Mouse (Mus musculus): Measurements from ENCODE around the gene Nufip2. TPM values are rescaled to one million over a fixed set of nuclear protein-coding genes. Genes with fewer than 3 reads are reported as not detected.

The Nufip2 gene
- polyA plus RNA-seq, 1 experiment: 8.0 TPM

DNA sequence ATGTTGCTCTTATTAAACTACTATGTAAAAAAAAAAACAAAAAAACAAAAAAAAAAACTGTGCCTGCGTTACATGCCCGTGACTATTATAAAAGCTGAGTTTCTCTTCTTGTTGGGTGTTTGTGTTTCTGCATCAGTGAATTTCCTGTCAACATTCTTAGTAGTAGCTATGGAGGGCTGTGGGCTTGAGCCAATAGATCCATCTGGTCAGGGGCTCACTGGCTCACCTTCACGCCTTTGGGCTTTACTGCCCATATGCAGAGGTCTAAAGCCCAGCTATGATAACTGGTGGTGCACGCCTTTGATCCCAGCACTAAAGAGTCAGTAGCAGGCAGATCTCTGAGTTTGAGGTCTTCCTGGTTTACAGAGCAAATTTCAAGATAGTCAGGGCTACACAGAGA is 83.5 kb downstream of the Nufip2 start:
- Histone ChIP-seq H3K4me1 (peaks cover 88% of the 10 kb centered on the region), H3K36me3 (replicated peaks; ENCODE audit: low read length) (peaks cover 7% of the 10 kb centered on the region), H3K4me3 (replicated peaks) (no peak overlapping the region), H3K27me3 (replicated peaks) (no peaks in the 10 kb centered on the region), H3K9me3 (no peaks in the 10 kb centered on the region)
- TF ChIP-seq FLI1 (IDR thresholded peaks at IDR 0.05; ENCODE audit: low read length) (no peak), GATA1 (IDR thresholded peaks at IDR 0.05; ENCODE audit: borderline replicate concordance, low read length) (no peak)

DNA sequence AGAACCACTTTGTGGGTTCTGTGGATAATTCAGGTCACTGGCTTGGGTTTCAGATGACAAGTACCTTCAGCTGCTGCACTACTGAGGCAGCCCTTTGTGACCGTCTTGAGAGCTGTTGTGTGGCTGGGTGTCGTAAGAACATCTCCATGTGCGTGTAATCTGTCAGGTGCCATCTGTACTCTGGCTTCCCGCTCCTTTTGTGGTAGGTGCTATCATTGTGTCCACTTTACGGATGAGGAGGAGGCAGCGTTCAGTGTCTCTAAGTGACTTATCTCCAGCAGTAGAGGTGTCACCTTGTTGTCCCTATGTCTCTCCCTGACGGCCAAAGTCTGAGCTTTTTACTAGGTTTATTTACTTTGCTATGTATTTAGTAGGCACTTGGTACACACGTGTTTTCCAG is 84.4 kb downstream of the Nufip2 start:
- TF ChIP-seq GATA1 (IDR thresholded peaks at IDR 0.05; ENCODE audit: borderline replicate concordance, low read length) (no peak), FLI1 (IDR thresholded peaks at IDR 0.05; ENCODE audit: low read length) (no peak)
- no peaks in the 10 kb centered on the region for H3K27me3 ChIP-seq (replicated peaks)
- peak overlapping the region; percentile 28 for H3K4me3 ChIP-seq (replicated peaks)
- H3K9me3 ChIP-seq: no peaks in the 10 kb centered on the region
- peaks cover 8% of the 10 kb centered on the region for H3K36me3 ChIP-seq (replicated peaks; ENCODE audit: low read length)
- H3K4me1 ChIP-seq: peaks cover 79% of the 10 kb centered on the region

DNA sequence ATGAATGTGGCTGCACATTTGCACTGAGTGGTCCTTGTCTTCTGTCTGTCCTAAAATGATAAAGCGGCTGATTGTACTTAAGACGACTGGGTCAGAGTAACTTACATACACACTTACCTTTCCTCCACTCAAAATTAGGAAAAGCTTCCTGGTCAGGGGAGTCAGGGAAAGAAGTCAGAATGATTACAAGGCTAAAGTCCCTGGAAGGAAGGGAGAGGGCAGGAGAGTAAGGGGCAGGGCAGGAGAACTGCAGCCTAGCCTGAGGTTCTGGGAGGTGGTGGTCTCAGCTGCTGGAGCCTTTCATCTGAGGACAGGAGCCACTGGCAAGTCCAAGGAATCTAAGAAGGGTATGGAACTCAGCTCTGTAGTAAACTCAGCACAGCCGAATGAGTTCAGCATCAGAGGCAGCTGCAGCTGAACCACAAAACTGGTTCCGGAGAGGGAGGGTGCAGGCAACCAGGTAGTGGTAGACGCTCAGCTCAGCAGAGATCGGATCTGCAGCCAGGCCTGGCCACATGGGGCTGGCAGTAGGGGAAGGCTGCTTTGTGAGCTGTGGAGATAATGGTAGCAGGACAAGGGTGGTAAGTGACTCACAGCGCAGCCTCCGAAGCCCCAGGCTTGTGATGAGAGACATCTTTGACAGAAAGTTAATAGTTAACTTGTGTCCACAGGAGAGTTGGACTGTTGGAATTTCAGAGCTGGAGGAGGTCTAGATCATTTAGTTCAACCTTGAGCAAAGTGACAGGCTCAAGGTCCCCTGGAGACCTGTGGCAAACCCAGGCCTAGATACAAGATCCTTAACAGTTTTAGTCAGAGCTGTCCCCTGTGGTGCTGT is 86.1 kb downstream of the Nufip2 start:
- Histone ChIP-seq H3K4me1 (peaks cover 76% of the 10 kb centered on the region), H3K4me3 (replicated peaks) (peak overlapping the region; percentile 67), H3K9me3 (no peaks in the 10 kb centered on the region), H3K27me3 (replicated peaks) (no peaks in the 10 kb centered on the region), H3K36me3 (replicated peaks; ENCODE audit: low read length) (peaks cover 13% of the 10 kb centered on the region)
- TF ChIP-seq FLI1 (IDR thresholded peaks at IDR 0.05; ENCODE audit: low read length) (no peak), GATA1 (IDR thresholded peaks at IDR 0.05; ENCODE audit: borderline replicate concordance, low read length) (no peak)

DNA sequence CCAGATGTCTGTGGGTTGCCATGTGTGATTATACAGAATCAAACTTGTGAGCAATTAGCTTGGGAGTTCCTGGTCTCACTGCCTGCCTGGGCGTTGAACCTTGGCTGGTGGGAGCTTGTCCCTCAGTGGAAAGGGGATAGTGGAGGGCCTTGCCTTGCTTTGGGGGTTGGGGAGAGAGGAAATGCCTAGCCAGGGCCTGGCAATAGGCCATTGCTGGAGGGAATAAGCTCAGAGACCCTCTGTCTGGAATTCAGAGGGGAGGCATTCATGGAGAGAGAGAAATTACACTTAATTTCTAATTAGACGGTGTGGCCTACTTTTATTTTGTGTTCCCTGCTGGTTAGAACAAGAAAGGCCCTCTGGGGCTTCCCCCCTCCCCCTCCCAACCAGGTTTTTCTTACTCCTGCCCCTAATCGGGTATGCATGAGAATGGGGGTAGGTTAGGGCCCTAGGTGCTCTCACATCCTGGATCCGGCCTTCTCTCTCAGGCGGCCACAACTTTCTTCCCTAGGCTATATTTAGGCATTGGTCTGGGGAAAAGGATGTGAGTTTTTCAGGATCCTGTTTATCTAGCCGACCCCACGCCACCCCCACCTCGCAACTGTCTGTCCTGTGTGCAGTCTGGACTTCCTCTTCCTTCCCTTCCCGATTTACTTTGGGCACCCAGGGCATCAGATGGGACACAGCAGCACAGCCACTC is 89.9 kb downstream of the Nufip2 start:
- Histone ChIP-seq H3K9me3 (no peaks in the 10 kb centered on the region), H3K36me3 (replicated peaks; ENCODE audit: low read length) (peaks cover 42% of the 10 kb centered on the region), H3K4me3 (replicated peaks) (no peak overlapping the region), H3K4me1 (peaks cover 75% of the 10 kb centered on the region), H3K27me3 (replicated peaks) (no peaks in the 10 kb centered on the region)
- TF ChIP-seq GATA1 (IDR thresholded peaks at IDR 0.05; ENCODE audit: borderline replicate concordance, low read length): no peak
- no peak for TF ChIP-seq FLI1 (IDR thresholded peaks at IDR 0.05; ENCODE audit: low read length)

DNA sequence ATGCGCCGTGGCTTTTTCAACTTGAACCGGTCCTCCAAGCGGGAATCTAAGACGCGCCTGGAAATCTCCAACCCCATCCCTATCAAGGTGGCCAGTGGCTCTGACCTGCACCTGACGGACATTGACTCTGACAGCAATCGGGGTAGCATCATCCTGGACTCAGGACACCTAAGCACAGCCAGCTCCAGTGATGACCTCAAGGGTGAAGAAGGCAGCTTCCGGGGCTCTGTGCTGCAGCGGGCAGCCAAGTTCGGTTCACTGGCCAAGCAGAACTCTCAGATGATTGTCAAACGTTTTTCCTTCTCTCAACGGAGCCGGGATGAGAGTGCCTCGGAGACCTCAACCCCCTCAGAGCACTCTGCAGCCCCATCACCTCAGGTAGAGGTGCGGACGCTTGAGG is 91.5 kb downstream of the Nufip2 start:
- TF ChIP-seq GATA1 (IDR thresholded peaks at IDR 0.05; ENCODE audit: borderline replicate concordance, low read length) (no peak), FLI1 (IDR thresholded peaks at IDR 0.05; ENCODE audit: low read length) (no peak)
- H3K9me3 ChIP-seq: no peaks in the 10 kb centered on the region
- no peak overlapping the region for H3K4me3 ChIP-seq (replicated peaks)
- no peaks in the 10 kb centered on the region for H3K27me3 ChIP-seq (replicated peaks)
- H3K36me3 ChIP-seq (replicated peaks; ENCODE audit: low read length): peaks cover 51% of the 10 kb centered on the region
- H3K4me1 ChIP-seq: peaks cover 76% of the 10 kb centered on the region

DNA sequence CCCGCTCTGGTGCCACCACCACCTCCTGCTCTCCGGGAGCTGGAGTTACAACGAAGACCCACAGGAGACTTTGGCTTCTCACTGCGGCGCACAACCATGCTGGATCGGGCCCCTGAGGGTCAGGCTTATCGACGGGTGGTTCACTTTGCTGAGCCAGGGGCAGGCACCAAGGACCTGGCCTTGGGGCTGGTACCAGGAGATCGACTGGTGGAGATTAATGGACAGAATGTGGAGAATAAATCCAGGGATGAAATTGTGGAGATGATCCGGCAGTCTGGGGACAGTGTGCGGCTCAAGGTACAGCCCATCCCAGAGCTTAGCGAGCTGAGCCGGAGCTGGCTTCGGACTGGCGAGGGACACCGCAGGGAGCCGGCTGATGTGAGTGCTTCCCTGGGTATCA is 92.0 kb downstream of the Nufip2 start:
- Histone ChIP-seq H3K9me3 (no peaks in the 10 kb centered on the region), H3K27me3 (replicated peaks) (no peaks in the 10 kb centered on the region), H3K4me3 (replicated peaks) (no peak overlapping the region), H3K4me1 (peaks cover 76% of the 10 kb centered on the region), H3K36me3 (replicated peaks; ENCODE audit: low read length) (peaks cover 51% of the 10 kb centered on the region)
- TF ChIP-seq GATA1 (IDR thresholded peaks at IDR 0.05; ENCODE audit: borderline replicate concordance, low read length) (no peak), FLI1 (IDR thresholded peaks at IDR 0.05; ENCODE audit: low read length) (no peak)

DNA sequence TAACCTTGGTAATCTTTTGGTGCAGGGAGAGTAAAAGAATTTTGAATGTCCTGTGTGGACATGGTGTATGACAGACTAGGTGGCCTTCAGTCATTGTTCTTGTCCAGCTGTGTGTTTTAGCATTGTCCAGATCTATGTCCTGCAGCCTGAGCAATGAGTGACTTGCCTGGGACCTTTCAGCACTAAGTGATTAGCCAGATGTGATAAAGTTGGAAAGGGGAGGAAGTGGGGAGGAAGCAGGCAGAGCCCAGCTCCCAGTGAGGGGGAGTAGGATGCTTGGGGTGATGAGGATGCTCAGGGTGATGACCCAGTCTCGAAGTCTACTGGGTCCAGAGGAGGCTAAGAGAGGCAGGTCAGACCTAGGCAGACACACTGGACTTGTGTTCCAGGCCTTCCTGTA is 93.3 kb downstream of the Nufip2 start:
- Histone ChIP-seq H3K4me1 (peaks cover 83% of the 10 kb centered on the region), H3K9me3 (no peaks in the 10 kb centered on the region), H3K27me3 (replicated peaks) (no peaks in the 10 kb centered on the region), H3K4me3 (replicated peaks) (no peak overlapping the region), H3K36me3 (replicated peaks; ENCODE audit: low read length) (peaks cover 46% of the 10 kb centered on the region)
- TF ChIP-seq GATA1 (IDR thresholded peaks at IDR 0.05; ENCODE audit: borderline replicate concordance, low read length) (no peak), FLI1 (IDR thresholded peaks at IDR 0.05; ENCODE audit: low read length) (no peak)

DNA sequence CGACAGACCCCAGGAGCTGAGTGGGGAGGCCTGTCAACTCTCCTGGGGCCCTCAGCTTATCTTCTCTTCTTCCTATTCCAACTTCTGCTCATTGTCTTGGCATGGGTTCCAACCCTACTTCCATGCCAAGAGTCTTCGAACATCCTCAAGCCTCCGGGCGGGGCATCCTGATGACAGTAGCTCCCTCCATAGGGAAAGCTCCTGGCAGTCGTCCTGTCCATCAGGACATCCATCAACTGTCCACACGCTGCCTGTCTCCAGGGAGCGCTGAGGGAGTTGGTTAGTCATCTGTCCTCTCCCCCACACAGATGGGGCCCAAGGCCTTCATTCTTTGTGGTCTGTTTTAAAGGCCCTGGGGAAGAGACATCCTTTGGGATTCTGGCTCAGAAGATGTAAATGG is 95.1 kb downstream of the Nufip2 start:
- no peak for TF ChIP-seq GATA1 (IDR thresholded peaks at IDR 0.05; ENCODE audit: borderline replicate concordance, low read length)
- TF ChIP-seq FLI1 (IDR thresholded peaks at IDR 0.05; ENCODE audit: low read length): no peak
- H3K9me3 ChIP-seq: no peaks in the 10 kb centered on the region
- H3K4me3 ChIP-seq (replicated peaks): no peak overlapping the region
- H3K4me1 ChIP-seq: peaks cover 94% of the 10 kb centered on the region
- H3K27me3 ChIP-seq (replicated peaks): no peaks in the 10 kb centered on the region
- peaks cover 43% of the 10 kb centered on the region for H3K36me3 ChIP-seq (replicated peaks; ENCODE audit: low read length)

DNA sequence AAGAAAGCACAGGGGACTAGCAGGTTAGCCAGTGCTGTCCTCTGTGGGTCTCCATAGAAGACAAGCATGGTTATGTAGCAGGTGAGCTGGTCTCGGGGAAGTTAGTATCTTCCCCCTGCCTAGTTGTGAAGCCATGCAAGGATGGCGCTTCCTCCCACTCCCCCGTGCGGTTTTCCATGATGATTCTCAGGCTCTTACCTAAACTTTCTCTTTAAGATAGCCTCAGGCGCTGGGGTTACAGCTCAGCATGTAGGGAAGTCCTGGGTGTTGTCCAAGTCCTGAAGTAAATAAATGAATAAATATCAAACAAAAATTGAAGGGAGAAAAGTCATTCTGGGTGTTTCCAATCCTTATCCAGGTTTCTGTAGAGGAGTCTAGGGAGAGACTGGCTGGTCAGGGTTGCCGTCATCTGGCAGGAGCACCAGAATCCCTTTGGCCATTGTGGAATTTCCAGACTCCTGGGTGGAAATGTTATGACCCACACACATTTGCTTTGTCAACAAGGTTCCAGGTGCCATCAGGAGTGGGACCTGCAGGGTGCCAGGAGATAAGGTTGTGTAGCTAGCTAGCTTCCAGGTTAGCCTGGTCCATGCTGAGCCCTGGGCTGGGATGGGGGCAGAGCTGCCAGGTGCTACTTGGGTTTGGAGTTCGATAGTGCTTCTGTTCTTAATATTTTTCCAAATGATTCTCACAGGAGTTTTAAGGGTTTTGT is 96.3 kb downstream of the Nufip2 start:
- no peaks in the 10 kb centered on the region for H3K27me3 ChIP-seq (replicated peaks)
- no peaks in the 10 kb centered on the region for H3K9me3 ChIP-seq
- peaks cover 99% of the 10 kb centered on the region for H3K4me1 ChIP-seq
- TF ChIP-seq FLI1 (IDR thresholded peaks at IDR 0.05; ENCODE audit: low read length) (no peak), GATA1 (IDR thresholded peaks at IDR 0.05; ENCODE audit: borderline replicate concordance, low read length) (no peak)
- peaks cover 36% of the 10 kb centered on the region for H3K36me3 ChIP-seq (replicated peaks; ENCODE audit: low read length)
- no peak overlapping the region for H3K4me3 ChIP-seq (replicated peaks)

All from megakaryocyte, embryonic 14.5 days (primary cell).